Mouse (Mus musculus): ENCODE data around the gene Abhd17b. TPM values are rescaled to one million over a fixed set of nuclear protein-coding genes. Genes with fewer than 3 reads are reported as not detected.
"Not testable (repeated sequence)": the region's sequence is repeated elsewhere in the genome, so short reads cannot be mapped to it uniquely, and the experiment has no call there.

Abhd17b gene
- polyA plus RNA-seq, 1 experiment from 2014 or later, result 40.1 TPM

- H3K4me1 ChIP-seq (replicated peaks), result peaks cover 6% of the 10 kb centered on the region
- no peak overlapping the region for H3K27ac ChIP-seq
- no peak overlapping the region for H3K9ac ChIP-seq (replicated peaks)
- no peak for ATAC-seq
- H3K27me3 ChIP-seq, result no peaks in the 10 kb centered on the region
- H3K9me3 ChIP-seq, result no peaks in the 10 kb centered on the region
- H3K36me3 ChIP-seq, result no peaks in the 10 kb centered on the region
- H3K4me2 ChIP-seq (replicated peaks), result no peak overlapping the region
- H3K4me3 ChIP-seq (replicated peaks), result no peak overlapping the region
- WGBS, result 97% methylated on average over 3 of the region's 3 CpGs
These were observed 66.2 kb downstream of the Abhd17b start for GRCm38 (mm10) chr19:21719206-21719605.

- peaks cover 16% of the 10 kb centered on the region for H3K4me1 ChIP-seq (replicated peaks)
- 97% methylated on average over 5 of the region's 5 CpGs for WGBS
- H3K9me3 ChIP-seq, result no peaks in the 10 kb centered on the region
- no peaks in the 10 kb centered on the region for H3K27me3 ChIP-seq
- H3K4me2 ChIP-seq (replicated peaks), result no peak overlapping the region
- H3K36me3 ChIP-seq, result no peaks in the 10 kb centered on the region
- no peak overlapping the region for H3K27ac ChIP-seq
- no peak overlapping the region for H3K4me3 ChIP-seq (replicated peaks)
- ATAC-seq, result no peak
- H3K9ac ChIP-seq (replicated peaks), result no peak overlapping the region
These were observed 68.0 kb downstream of the Abhd17b start for GRCm38 (mm10) chr19:21720950-21721349.

- ATAC-seq, result peak; percentile 5; the same call in 1 of the 2 replicates
- not testable (repeated sequence) for H3K27me3 ChIP-seq; H3K9me3 ChIP-seq; H3K36me3 ChIP-seq; H3K9ac ChIP-seq (replicated peaks); H3K4me3 ChIP-seq (replicated peaks); H3K4me2 ChIP-seq (replicated peaks)
- Histone ChIP-seq H3K27ac (peak overlapping the region; percentile 83), H3K4me1 (replicated peaks) (peaks cover 16% of the 10 kb centered on the region)
- WGBS, result 95% methylated on average over 20 of the region's 20 CpGs
These were observed 70.3 kb downstream of the Abhd17b start for GRCm38 (mm10) chr19:21723280-21723679.

GRCm38 (mm10) chr19:21723911-21724655, 71.1 kb downstream of the Abhd17b start:
- peak; percentile 98 for ATAC-seq
- Histone ChIP-seq H3K27me3 (no peaks in the 10 kb centered on the region), H3K9me3 (no peaks in the 10 kb centered on the region), H3K9ac (replicated peaks) (no peak overlapping the region), H3K4me2 (replicated peaks) (no peak overlapping the region), H3K27ac (peak overlapping the region; percentile 83), H3K4me3 (replicated peaks) (no peak overlapping the region), H3K36me3 (no peaks in the 10 kb centered on the region), H3K4me1 (replicated peaks) (peaks cover 16% of the 10 kb centered on the region)
- WGBS, result 21% methylated on average over 8 of the region's 8 CpGs

- ATAC-seq, result no peak
- no peak overlapping the region for H3K4me3 ChIP-seq (replicated peaks)
These were observed 72.2 kb downstream of the Abhd17b start for GRCm38 (mm10) chr19:21725168-21725567.

GRCm38 (mm10) chr19:21727081-21727480, 74.1 kb downstream of the Abhd17b start:
- 59% methylated on average over 2 of the region's 2 CpGs for WGBS
- no peak overlapping the region for H3K4me2 ChIP-seq (replicated peaks)
- H3K27me3 ChIP-seq, result no peaks in the 10 kb centered on the region
- no peak overlapping the region for H3K27ac ChIP-seq
- H3K4me1 ChIP-seq (replicated peaks), result peaks cover 16% of the 10 kb centered on the region
- no peak overlapping the region for H3K9ac ChIP-seq (replicated peaks)
- no peak for ATAC-seq
- no peaks in the 10 kb centered on the region for H3K36me3 ChIP-seq
- no peak overlapping the region for H3K4me3 ChIP-seq (replicated peaks)
- no peaks in the 10 kb centered on the region for H3K9me3 ChIP-seq

More at GRCm38 (mm10) chr19:21725168-21725567, 72.2 kb downstream of the Abhd17b start:
- Histone ChIP-seq H3K27me3 (no peaks in the 10 kb centered on the region), H3K9me3 (no peaks in the 10 kb centered on the region), H3K36me3 (no peaks in the 10 kb centered on the region), H3K27ac (peak overlapping the region; percentile 51; the same call in 1 of the 2 replicates), H3K4me2 (replicated peaks) (no peak overlapping the region), H3K9ac (replicated peaks) (no peak overlapping the region), H3K4me1 (replicated peaks) (peaks cover 16% of the 10 kb centered on the region)
- WGBS, result 97% methylated on average over 1 of the region's 1 CpGs

GRCm38 (mm10) chr19:21728342-21728741, 75.4 kb downstream of the Abhd17b start:
- Histone ChIP-seq H3K36me3 (no peaks in the 10 kb centered on the region), H3K27me3 (no peaks in the 10 kb centered on the region), H3K4me2 (replicated peaks) (no peak overlapping the region), H3K27ac (no peak overlapping the region), H3K4me1 (replicated peaks) (peaks cover 16% of the 10 kb centered on the region), H3K9ac (replicated peaks) (no peak overlapping the region), H3K4me3 (replicated peaks) (no peak overlapping the region), H3K9me3 (no peaks in the 10 kb centered on the region)
- 97% methylated on average over 6 of the region's 6 CpGs for WGBS
- ATAC-seq, result no peak

GRCm38 (mm10) chr19:21731887-21732286, 78.9 kb downstream of the Abhd17b start:
- WGBS, result 89% methylated on average over 5 of the region's 5 CpGs
- Histone ChIP-seq H3K27ac (no peak overlapping the region), H3K4me3 (replicated peaks) (no peak overlapping the region), H3K9me3 (no peaks in the 10 kb centered on the region), H3K36me3 (no peaks in the 10 kb centered on the region), H3K27me3 (no peaks in the 10 kb centered on the region; the same call in 1 of the 2 replicates), H3K9ac (replicated peaks) (no peak overlapping the region), H3K4me1 (replicated peaks) (no peaks in the 10 kb centered on the region), H3K4me2 (replicated peaks) (no peak overlapping the region)
- ATAC-seq, result no peak

GRCm38 (mm10) chr19:21733176-21733575, 80.2 kb downstream of the Abhd17b start:
- H3K4me3 ChIP-seq (replicated peaks), result no peak overlapping the region
- H3K9me3 ChIP-seq, result no peaks in the 10 kb centered on the region
- H3K4me1 ChIP-seq (replicated peaks), result no peaks in the 10 kb centered on the region; the same call in 1 of the 2 replicates
- no peak overlapping the region for H3K9ac ChIP-seq (replicated peaks)
- no peaks in the 10 kb centered on the region for H3K36me3 ChIP-seq
- no peaks in the 10 kb centered on the region; the same call in 1 of the 2 replicates for H3K27me3 ChIP-seq
- H3K27ac ChIP-seq, result no peak overlapping the region
- no peak for ATAC-seq
- H3K4me2 ChIP-seq (replicated peaks), result no peak overlapping the region
- 95% methylated on average over 2 of the region's 2 CpGs for WGBS

- no peaks in the 10 kb centered on the region; the same call in 1 of the 2 replicates for H3K27me3 ChIP-seq
- no peak overlapping the region for H3K4me2 ChIP-seq (replicated peaks)
- no peak overlapping the region for H3K4me3 ChIP-seq (replicated peaks)
- no peaks in the 10 kb centered on the region for H3K9me3 ChIP-seq
- no peak for ATAC-seq
- H3K9ac ChIP-seq (replicated peaks), result no peak overlapping the region
- H3K36me3 ChIP-seq, result no peaks in the 10 kb centered on the region
- 41% methylated on average over 5 of the region's 5 CpGs for WGBS
- H3K4me1 ChIP-seq (replicated peaks), result no peaks in the 10 kb centered on the region; the same call in 1 of the 2 replicates
- no peak overlapping the region for H3K27ac ChIP-seq
These were observed 81.1 kb downstream of the Abhd17b start for GRCm38 (mm10) chr19:21734112-21734511.
